Mouse (Mus musculus) heart, postnatal 0 days (tissue): ENCODE results near the gene Sarm1. TPM values are rescaled to one million over a fixed set of nuclear protein-coding genes. Genes with fewer than 3 reads are reported as not detected.

Source experiments
- ATAC-seq: fragments of 200-750 bp; cut with Nextera tagmentation; 2 replicates; pipeline ENCODE4 v1.8.0; 2017; ENCODE audit warnings: low read depth, moderate number of reproducible peaks, moderate library complexity; ENCODE audit not compliant: insufficient read depth
- DNase-seq: peaks from one replicate; pipeline ENCODE4 v3.0.0-alpha.2; 2016; ENCODE audit warnings: low spot score
- H3K27ac ChIP-seq: fragments of 300-500 bp; sonication (generic); 2 replicates; pipeline ENCODE4 v1.5.1; 2014; ENCODE audit warnings: low read depth, mild to moderate bottlenecking
- H3K27me3 ChIP-seq: fragments of 300-500 bp; sonication (generic); 2 replicates; pipeline ENCODE4 v1.6.1; 2014; ENCODE audit warnings: low read length, mixed read lengths; ENCODE audit not compliant: control insufficient read depth, insufficient read depth
- H3K36me3 ChIP-seq: fragments of 300-500 bp; sonication (generic); replicated peaks from 2 replicates; pipeline ENCODE4 v1.6.1; 2014; ENCODE audit warnings: low read length, mixed read lengths; ENCODE audit not compliant: control insufficient read depth, insufficient read depth
- H3K4me1 ChIP-seq: fragments of 300-500 bp; sonication (generic); 2 replicates; pipeline ENCODE4 v1.6.1; 2014; ENCODE audit warnings: antibody characterized with exemption; ENCODE audit not compliant: control insufficient read depth, insufficient read depth
- H3K4me2 ChIP-seq: fragments of 300-500 bp; sonication (generic); 2 replicates; pipeline ENCODE4 v1.6.1; 2014; ENCODE audit warnings: low read depth, mild to moderate bottlenecking, low read length, moderate library complexity
- H3K4me3 ChIP-seq: fragments of 300-500 bp; sonication (generic); 2 replicates; pipeline ENCODE4 v1.5.1; 2014; ENCODE audit warnings: low read depth, low read length
- H3K9ac ChIP-seq: fragments of 300-500 bp; sonication (generic); replicated peaks from 2 replicates; pipeline ENCODE4 v1.6.1; 2014; ENCODE audit warnings: low read depth, low read length, mixed read lengths
- H3K9me3 ChIP-seq: fragments of 300-500 bp; sonication (generic); replicated peaks from 2 replicates; pipeline ENCODE4 v1.6.1; 2016; ENCODE audit warnings: low read length; ENCODE audit not compliant: control insufficient read depth
- CTCF ChIP-seq: IDR thresholded peaks from 2 replicates; pipeline ENCODE4 v1.5.1; 2016; ENCODE audit warnings: antibody characterized with exemption, control low read depth, low read depth
- EP300 ChIP-seq: IDR thresholded peaks from 2 replicates; pipeline ENCODE4 v1.6.1; 2016; ENCODE audit warnings: antibody characterized with exemption, low read depth
- WGBS: fragments of 180-500 bp; shearing (Covaris S2); extraction: QIAGEN DNeasy Blood & Tissue Kit; methylation state at CpG from one replicate; pipeline ENCODE4 v1.1.7; 2014; 5-methylcytosine and 5-hydroxymethylcytosine counted together
- polyA plus RNA-seq: library from polyadenylated mRNA; unstranded; fragments of >200 nt; fragmentation: Nextera tagmentation; extraction: Ambion mirVana; gene quantifications from 2 replicates; pipeline ENCODE4 v1.2.1, GENCODE M21; 2015
- total RNA-seq: library from RNA; depleted of rRNA; stranded (reverse); fragments of >200 nt; gene quantifications from 2 replicates; pipeline ENCODE4 v1.2.3, GENCODE M21; 2014; ENCODE audit warnings: low replicate concordance

Gene Sarm1
- total and polyA plus RNA-seq, 2 experiments from 2014 or later, result not detected

DNA sequence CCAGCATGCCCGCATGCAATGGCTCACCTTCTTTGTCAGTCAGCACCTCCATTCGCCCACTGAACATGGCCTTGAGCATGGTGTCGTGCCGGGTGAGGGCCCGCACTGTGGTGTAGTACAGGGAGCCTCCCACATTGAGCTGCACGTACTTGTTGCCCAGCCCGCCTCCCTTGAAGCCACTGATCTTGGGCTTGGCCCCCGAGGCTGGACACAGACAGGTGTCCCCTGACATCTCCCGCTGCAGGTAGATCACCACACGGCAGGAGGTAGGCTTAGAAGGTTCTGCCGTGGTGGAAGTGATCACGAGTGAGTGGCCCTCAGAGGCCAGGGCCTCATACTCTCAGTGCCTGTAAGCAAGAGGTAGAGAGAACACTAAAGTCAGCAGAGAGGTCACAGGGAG, 32.4 kb upstream of the Sarm1 start:
- H3K36me3 ChIP-seq, result peaks cover 57% of the 10 kb centered on the region
- no peak for TF ChIP-seq CTCF
- TF ChIP-seq EP300, result no peak
- H3K27ac ChIP-seq, result peak overlapping the region; percentile 79
- H3K4me3 ChIP-seq, result no peak overlapping the region
- peak overlapping the region; percentile 15; the same call in 1 of the 2 replicates for H3K4me2 ChIP-seq
- DNase-seq (no peak), ATAC-seq (no peak)
- H3K4me1 ChIP-seq, result peaks cover 6% of the 10 kb centered on the region
- H3K9me3 ChIP-seq, result no peaks in the 10 kb centered on the region
- H3K9ac ChIP-seq, result no peak overlapping the region
- no peaks in the 10 kb centered on the region for H3K27me3 ChIP-seq
- 86% methylated on average over 12 of the region's 12 CpGs for WGBS

DNA sequence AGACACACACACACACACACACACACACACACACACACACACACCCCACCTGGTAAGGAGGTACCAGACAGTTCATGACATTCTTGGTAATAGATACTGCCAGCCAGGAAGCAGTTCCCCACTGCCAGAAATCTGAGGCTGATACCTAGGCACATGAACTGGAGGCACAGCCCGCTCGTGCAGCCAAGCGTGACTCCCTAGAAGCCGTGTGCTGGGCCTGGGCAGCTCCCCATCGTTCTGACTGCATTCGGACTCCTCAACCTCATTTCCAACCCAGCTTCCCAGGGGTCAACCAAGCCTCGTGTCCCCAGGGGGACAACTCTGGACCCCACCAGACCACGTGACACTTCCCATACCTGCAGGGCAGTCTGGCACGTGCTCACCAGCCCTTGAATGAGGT, 31.2 kb upstream of the Sarm1 start:
- no peak for ATAC-seq
- no peaks in the 10 kb centered on the region for H3K4me1 ChIP-seq
- TF ChIP-seq EP300 (no peak), CTCF (no peak)
- H3K27ac ChIP-seq, result no peak overlapping the region
- no peak overlapping the region for H3K4me2 ChIP-seq
- H3K9me3 ChIP-seq, result no peaks in the 10 kb centered on the region
- peaks cover 70% of the 10 kb centered on the region for H3K36me3 ChIP-seq
- 83% methylated on average over 9 of the region's 9 CpGs for WGBS
- DNase-seq, result no peak
- no peaks in the 10 kb centered on the region for H3K27me3 ChIP-seq
- H3K4me3 ChIP-seq, result no peak overlapping the region
- H3K9ac ChIP-seq, result no peak overlapping the region

DNA sequence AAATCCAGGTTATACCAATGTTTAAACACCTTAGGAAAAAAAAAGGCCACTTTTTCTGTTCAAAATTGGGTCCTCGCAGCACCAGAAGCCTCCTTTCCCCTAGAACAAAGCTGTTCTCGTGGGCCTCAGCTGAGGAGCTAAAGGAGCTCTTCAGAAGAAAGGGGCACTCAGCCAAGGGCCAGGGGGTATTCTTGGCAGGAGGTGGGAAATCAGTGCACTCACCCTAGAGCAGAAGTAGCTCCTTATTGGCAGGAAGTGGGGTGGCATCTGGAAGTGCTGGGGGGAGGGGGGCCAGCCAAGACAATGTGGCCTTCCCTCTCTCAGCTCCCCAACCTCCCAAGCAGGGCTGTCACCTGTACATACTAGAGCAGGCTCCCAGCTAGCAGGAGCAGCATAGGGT, 27.3 kb upstream of the Sarm1 start:
- Histone ChIP-seq H3K9ac (no peak overlapping the region), H3K9me3 (no peaks in the 10 kb centered on the region), H3K4me3 (no peak overlapping the region), H3K27me3 (no peaks in the 10 kb centered on the region), H3K4me2 (no peak overlapping the region), H3K4me1 (no peaks in the 10 kb centered on the region), H3K36me3 (peaks cover 95% of the 10 kb centered on the region), H3K27ac (no peak overlapping the region)
- no peak for ATAC-seq
- 84% methylated on average over 2 of the region's 2 CpGs for WGBS
- DNase-seq, result no peak
- no peak for TF ChIP-seq CTCF
- TF ChIP-seq EP300, result no peak

DNA sequence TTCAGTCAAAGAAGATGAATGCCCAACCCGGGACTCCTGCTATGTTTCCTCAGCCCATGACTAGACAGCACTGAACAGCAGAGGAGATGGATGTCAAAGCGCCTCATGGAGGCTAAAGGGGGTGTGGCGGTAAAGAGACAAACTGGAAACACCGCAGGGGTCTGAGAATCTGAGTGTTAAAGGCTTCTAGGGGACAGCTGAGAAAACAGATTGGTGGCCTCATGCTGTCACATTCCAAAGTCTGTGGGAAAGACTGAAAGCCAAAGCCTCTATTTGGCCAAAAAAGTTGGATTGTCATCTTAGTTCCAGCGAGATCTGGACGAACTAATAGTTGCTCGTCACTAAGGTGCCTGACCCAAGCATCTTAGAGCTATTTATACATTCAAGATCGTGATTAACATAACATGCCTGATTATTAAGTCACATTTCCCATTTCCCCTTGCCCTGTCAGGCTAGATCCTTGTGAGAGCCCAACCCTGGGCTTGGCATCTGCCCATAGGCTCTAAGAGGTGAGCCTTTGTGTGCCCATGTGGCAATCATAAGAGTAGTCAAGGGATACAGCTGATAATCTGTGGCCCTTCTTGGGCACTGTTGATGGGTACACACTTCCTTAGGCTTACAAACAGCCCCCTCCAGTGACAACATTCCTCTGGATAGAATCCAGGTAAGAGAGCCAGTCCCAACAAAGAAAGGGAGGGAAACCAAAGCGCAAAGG, 25.8 kb upstream of the Sarm1 start:
- Histone ChIP-seq H3K36me3 (peaks cover 99% of the 10 kb centered on the region), H3K9me3 (no peaks in the 10 kb centered on the region), H3K4me2 (no peak overlapping the region), H3K4me3 (no peak overlapping the region), H3K9ac (no peak overlapping the region), H3K27me3 (no peaks in the 10 kb centered on the region), H3K27ac (no peak overlapping the region), H3K4me1 (no peaks in the 10 kb centered on the region)
- 0 out of 2 replicates have a peak, but pooled peaks have one; percentile 3 for TF ChIP-seq CTCF
- no peak for TF ChIP-seq EP300
- ATAC-seq (no peak), DNase-seq (no peak)
- WGBS, result 62% methylated on average over 9 of the region's 9 CpGs

- no peak overlapping the region for H3K4me2 ChIP-seq
- H3K9ac ChIP-seq, result no peak overlapping the region
- DNase-seq (peak; percentile 23), ATAC-seq (peak; percentile 39; the same call in 1 of the 2 replicates)
- WGBS, result 100% methylated on average over 1 of the region's 1 CpGs
- H3K4me1 ChIP-seq, result no peaks in the 10 kb centered on the region
- no peak overlapping the region for H3K27ac ChIP-seq
- TF ChIP-seq CTCF (peak; percentile 50), EP300 (no peak)
- no peaks in the 10 kb centered on the region for H3K27me3 ChIP-seq
- no peaks in the 10 kb centered on the region for H3K9me3 ChIP-seq
- H3K4me3 ChIP-seq, result no peak overlapping the region
- H3K36me3 ChIP-seq, result peaks cover 100% of the 10 kb centered on the region
These were observed 25.0 kb upstream of the Sarm1 start for GRCm38 (mm10) chr11:78522481-78522997.

DNA sequence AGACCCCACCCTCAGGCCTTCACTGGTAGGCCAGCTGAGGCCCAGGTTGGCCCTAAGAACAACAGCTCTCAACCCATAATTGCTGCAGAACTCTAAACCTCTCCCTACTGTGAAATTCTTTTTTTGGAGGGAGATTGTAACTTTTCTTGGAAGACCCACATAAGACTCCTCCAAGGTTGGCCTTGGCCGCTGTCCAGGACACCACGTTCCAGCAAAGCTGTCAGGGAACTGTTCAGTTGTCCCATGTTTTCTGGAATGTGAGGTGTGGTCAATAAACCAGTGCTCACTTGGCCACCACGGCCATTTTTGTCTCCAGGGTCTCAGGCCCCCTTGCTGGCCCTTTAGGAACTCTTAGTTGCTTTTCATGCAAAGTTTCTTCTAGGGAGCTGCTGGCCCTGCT, 24.3 kb upstream of the Sarm1 start:
- Histone ChIP-seq H3K4me1 (no peaks in the 10 kb centered on the region), H3K27ac (no peak overlapping the region), H3K9ac (no peak overlapping the region), H3K27me3 (no peaks in the 10 kb centered on the region), H3K9me3 (no peaks in the 10 kb centered on the region), H3K36me3 (peaks cover 95% of the 10 kb centered on the region), H3K4me3 (no peak overlapping the region), H3K4me2 (no peak overlapping the region)
- 77% methylated on average over 3 of the region's 3 CpGs for WGBS
- TF ChIP-seq CTCF (no peak), EP300 (no peak)
- DNase-seq (no peak), ATAC-seq (no peak)
